Mouse (Mus musculus): Measurements from ENCODE around the gene Ppfibp2.

DNA sequence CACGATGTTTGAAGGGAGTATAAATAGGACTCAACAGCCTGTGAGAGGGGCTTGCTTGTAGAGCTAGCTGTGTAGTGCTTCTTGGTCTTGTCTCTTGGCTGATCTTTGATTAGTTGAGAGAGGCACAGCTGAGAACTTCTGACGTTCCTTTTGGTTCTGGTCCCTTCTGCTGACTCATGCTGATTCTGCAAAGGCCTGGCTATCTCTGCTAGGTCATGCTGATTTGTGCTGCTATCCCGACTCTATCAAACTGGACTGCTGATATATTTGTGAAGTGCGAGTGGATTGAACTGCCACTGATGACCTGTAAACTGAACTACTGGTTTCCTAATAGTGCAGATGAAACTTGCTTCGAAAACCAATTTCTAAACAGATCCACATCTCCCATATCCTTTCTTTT lies 15.9 kb downstream of the Ppfibp2 start:
- TF ChIP-seq CTCF (IDR thresholded peaks at IDR 0.05; ENCODE audit: low read depth, low read length), result no peak
- no peak for TF ChIP-seq GATA1 (IDR thresholded peaks at IDR 0.05; ENCODE audit: borderline replicate concordance, low read length)
- TF ChIP-seq GATA2 (IDR thresholded peaks at IDR 0.05; ENCODE audit: borderline replicate concordance, low read depth, low read length), result no peak
